Mouse (Mus musculus): ENCODE results near the gene Pcyt2. TPM values are rescaled to one million over a fixed set of nuclear protein-coding genes. Genes with fewer than 3 reads are reported as not detected.

The Pcyt2 gene
- polyA plus RNA-seq, 2 experiments, result 101 to 247 TPM

DNA sequence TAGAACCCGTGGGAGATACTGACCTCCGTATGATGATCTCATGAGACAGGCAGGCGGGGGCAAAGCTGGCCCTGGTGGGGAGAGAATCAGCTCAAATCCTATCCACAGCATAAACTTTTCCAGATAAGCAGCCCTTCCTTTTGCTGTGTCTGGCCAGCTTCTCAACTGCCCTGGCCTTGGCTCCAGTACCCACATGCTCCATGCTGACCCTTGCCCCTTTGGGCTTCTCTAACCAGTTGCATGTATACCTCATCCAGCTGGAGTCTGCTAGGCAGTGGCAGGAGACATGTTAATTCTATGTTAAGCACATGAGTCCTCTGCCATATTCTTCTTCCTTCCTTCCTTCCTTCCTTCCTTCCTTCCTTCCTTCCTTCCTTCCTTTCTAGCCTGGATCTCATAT, 37.0 kb upstream of the Pcyt2 start:
- H3K4me1 ChIP-seq (ENCODE audit: control insufficient read depth, insufficient read depth, low read length), result no peaks in the 10 kb centered on the region; the same call in 1 of the 2 replicates
- H3K27me3 ChIP-seq (ENCODE audit: control insufficient read depth, insufficient read depth, low read length), result peaks cover 17% of the 10 kb centered on the region
- no peaks in the 10 kb centered on the region for H3K36me3 ChIP-seq (ENCODE audit: control insufficient read depth, insufficient read depth, low read length)
- no peaks in the 10 kb centered on the region for H3K9me3 ChIP-seq (ENCODE audit: control insufficient read depth, low read length)
- WGBS, result 67% methylated on average over 3 of the region's 3 CpGs
- TF ChIP-seq POLR2A (IDR thresholded peaks at IDR 0.05; ENCODE audit: borderline replicate concordance, extremely low read depth, insufficient read depth, insufficient read length), result no peak
- no peak overlapping the region for H3K4me2 ChIP-seq (replicated peaks; ENCODE audit: low read depth, low read length, severe bottlenecking)
- DNase-seq (ENCODE audit: low spot score) (no peak), ATAC-seq (ENCODE audit: low FRiP score, low read depth) (no peak)
- no peak overlapping the region for H3K9ac ChIP-seq (ENCODE audit: low read depth, low read length, severe bottlenecking)
- H3K27ac ChIP-seq (replicated peaks; ENCODE audit: low read depth, low read length), result no peak overlapping the region
- H3K4me3 ChIP-seq (replicated peaks; ENCODE audit: low read length), result no peak overlapping the region

DNA sequence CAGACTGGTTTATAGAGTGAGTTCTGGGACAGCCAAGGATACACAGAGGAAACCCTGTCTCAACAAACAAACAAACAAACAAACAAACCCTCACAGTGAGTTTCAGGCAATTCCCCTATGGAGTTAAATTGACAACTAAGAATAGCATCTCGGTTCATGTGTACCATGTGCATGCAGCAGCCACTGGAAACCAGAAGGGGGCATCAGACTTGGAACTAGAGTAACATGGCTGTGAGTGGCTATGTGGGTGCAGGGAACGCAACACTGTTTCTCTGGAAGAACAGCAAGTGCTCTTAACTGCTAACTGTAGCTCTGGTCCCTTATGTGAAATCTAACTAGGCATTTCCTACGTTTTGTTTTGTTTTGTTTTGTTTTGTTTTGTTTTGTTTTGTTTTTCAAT, 34.1 kb upstream of the Pcyt2 start:
- ATAC-seq (ENCODE audit: low FRiP score, low read depth) (no peak), DNase-seq (ENCODE audit: low spot score) (no peak)
- Histone ChIP-seq H3K27ac (replicated peaks; ENCODE audit: low read depth, low read length) (no peak overlapping the region), H3K4me1 (ENCODE audit: control insufficient read depth, insufficient read depth, low read length) (no peaks in the 10 kb centered on the region), H3K4me3 (replicated peaks; ENCODE audit: low read length) (no peak overlapping the region), H3K4me2 (replicated peaks; ENCODE audit: low read depth, low read length, severe bottlenecking) (no peak overlapping the region), H3K9me3 (ENCODE audit: control insufficient read depth, low read length) (no peaks in the 10 kb centered on the region), H3K27me3 (ENCODE audit: control insufficient read depth, insufficient read depth, low read length) (no peaks in the 10 kb centered on the region), H3K36me3 (ENCODE audit: control insufficient read depth, insufficient read depth, low read length) (no peaks in the 10 kb centered on the region), H3K9ac (ENCODE audit: low read depth, low read length, severe bottlenecking) (no peak overlapping the region)
- no peak for TF ChIP-seq POLR2A (IDR thresholded peaks at IDR 0.05; ENCODE audit: borderline replicate concordance, extremely low read depth, insufficient read depth, insufficient read length)
- 73% methylated on average over 3 of the region's 3 CpGs for WGBS

DNA sequence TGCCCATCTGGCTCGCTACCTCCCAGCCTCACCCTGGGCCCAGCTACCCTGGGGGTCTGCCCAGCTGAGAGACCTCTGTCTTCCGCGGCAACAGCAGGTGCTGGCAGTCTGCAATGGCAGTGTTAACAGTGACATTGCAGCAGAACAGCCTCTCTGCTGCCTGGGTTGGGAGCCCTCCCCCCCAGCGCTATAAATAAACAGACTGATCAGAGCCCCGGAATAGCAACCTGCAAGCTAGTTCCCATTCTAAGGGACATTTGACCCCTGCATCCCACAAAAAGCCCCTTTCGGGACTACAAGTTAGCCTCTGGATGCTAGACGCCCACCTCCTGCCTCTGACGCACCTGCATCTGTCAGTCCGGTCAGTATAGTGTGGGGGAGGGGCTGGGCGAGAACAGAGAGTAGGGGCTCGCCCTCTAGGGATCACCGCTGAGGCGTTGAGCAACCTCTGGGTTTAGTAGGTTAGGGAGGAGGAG, 30.3 kb upstream of the Pcyt2 start, which contains the start of gene Myadml2:
TSS of gene Myadml2 (minus strand) at position 158 of the 476 bp plus-strand sequence.
- H3K27ac ChIP-seq (replicated peaks; ENCODE audit: low read depth, low read length), result no peak within 1 kb of the TSS
- 4% methylated on average over 13 of the region's 13 CpGs for WGBS
- peak within 1 kb of the TSS; percentile 8; the same call in 1 of the 2 replicates for H3K4me2 ChIP-seq (replicated peaks; ENCODE audit: low read depth, low read length, severe bottlenecking)
- H3K9ac ChIP-seq (ENCODE audit: low read depth, low read length, severe bottlenecking), result no peak within 1 kb of the TSS
- ATAC-seq (ENCODE audit: low FRiP score, low read depth) (no peak), DNase-seq (ENCODE audit: low spot score) (no peak)
- H3K36me3 ChIP-seq (ENCODE audit: control insufficient read depth, insufficient read depth, low read length), result no peaks in the 10 kb centered on the region
- no peak within 1 kb of the TSS for H3K4me3 ChIP-seq (replicated peaks; ENCODE audit: low read length)
- no peak for TF ChIP-seq POLR2A (IDR thresholded peaks at IDR 0.05; ENCODE audit: borderline replicate concordance, extremely low read depth, insufficient read depth, insufficient read length)
- H3K4me1 ChIP-seq (ENCODE audit: control insufficient read depth, insufficient read depth, low read length), result peaks cover 3% of the 10 kb centered on the region
- H3K27me3 ChIP-seq (ENCODE audit: control insufficient read depth, insufficient read depth, low read length), result no peaks in the 10 kb centered on the region
- H3K9me3 ChIP-seq (ENCODE audit: control insufficient read depth, low read length), result no peaks in the 10 kb centered on the region

DNA sequence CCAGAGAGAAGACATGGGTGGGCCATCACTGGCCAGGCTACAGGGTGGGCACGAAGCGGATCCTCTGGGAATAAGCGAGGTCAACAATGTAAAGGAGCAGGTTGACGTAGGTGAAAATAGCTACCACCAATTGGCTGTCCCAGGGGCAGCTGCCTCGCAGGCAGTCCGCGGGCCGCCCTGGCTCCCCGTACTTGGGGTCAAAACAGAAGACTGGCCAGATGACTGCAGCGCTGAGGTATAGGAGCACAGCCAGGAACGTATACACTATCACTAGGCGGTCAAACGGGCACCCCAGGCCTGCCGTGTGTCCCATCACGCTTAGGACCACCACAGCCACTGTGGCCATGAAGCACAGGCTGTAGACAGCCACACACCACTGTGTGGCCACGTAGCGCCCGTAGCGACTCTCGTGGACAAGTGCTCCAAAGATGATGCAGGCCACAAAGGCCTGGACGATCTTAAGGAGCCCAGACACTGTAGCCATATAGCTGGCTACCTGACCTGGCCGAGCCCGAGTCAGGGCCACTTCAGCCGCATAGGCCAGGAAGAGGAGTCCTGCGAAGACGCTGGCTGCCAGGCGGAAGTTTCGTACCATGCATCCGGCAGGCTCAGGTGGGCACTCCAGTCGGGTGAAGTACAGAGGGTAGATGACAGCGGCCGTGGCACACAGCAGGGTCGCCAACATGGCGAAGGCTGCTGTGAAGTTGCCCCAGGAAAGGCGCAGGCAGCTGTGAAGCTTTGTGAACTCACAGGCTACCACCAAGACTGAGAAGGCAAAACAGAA, 29.5 kb upstream of the Pcyt2 start:
- Histone ChIP-seq H3K4me3 (replicated peaks; ENCODE audit: low read length) (no peak overlapping the region), H3K9ac (ENCODE audit: low read depth, low read length, severe bottlenecking) (no peak overlapping the region), H3K9me3 (ENCODE audit: control insufficient read depth, low read length) (no peaks in the 10 kb centered on the region), H3K4me1 (ENCODE audit: control insufficient read depth, insufficient read depth, low read length) (peaks cover 11% of the 10 kb centered on the region), H3K27ac (replicated peaks; ENCODE audit: low read depth, low read length) (no peak overlapping the region), H3K4me2 (replicated peaks; ENCODE audit: low read depth, low read length, severe bottlenecking) (no peak overlapping the region), H3K36me3 (ENCODE audit: control insufficient read depth, insufficient read depth, low read length) (no peaks in the 10 kb centered on the region), H3K27me3 (ENCODE audit: control insufficient read depth, insufficient read depth, low read length) (no peaks in the 10 kb centered on the region)
- WGBS, result 80% methylated on average over 35 of the region's 35 CpGs
- TF ChIP-seq POLR2A (IDR thresholded peaks at IDR 0.05; ENCODE audit: borderline replicate concordance, extremely low read depth, insufficient read depth, insufficient read length), result no peak
- ATAC-seq (ENCODE audit: low FRiP score, low read depth) (no peak), DNase-seq (ENCODE audit: low spot score) (no peak)

DNA sequence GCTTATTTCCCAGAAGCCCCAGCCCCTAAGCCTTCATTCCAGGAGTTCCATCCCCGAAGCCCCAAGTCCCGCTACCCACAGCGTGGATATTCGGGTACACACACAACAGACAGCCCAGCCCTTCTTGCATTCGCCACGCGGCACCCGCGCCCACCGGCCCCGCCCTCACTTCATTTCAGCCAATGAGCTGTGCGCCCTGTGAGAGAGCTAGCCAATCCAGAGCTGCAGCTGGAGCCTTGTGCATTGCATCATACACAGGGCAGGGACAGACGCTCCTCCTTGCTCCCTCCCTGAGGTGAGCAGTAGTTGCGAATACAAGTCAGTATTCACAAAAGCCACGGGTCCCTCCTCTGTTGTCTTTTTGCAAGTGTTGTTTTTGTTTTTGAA, 25.9 kb upstream of the Pcyt2 start, which contains the start of gene Pycr1:
TSS of gene Pycr1 (minus strand) at position 169 of the 387 bp plus-strand sequence.
- H3K4me3 ChIP-seq (replicated peaks; ENCODE audit: low read length), result peak within 1 kb of the TSS; percentile 53
- peak within 1 kb of the TSS; percentile 91 for H3K4me2 ChIP-seq (replicated peaks; ENCODE audit: low read depth, low read length, severe bottlenecking)
- H3K9ac ChIP-seq (ENCODE audit: low read depth, low read length, severe bottlenecking), result peak within 1 kb of the TSS; percentile 73
- 0% methylated on average over 15 of the region's 15 CpGs for WGBS
- DNase-seq (ENCODE audit: low spot score), result peak; percentile 93
- H3K9me3 ChIP-seq (ENCODE audit: control insufficient read depth, low read length), result no peaks in the 10 kb centered on the region
- H3K4me1 ChIP-seq (ENCODE audit: control insufficient read depth, insufficient read depth, low read length), result peaks cover 14% of the 10 kb centered on the region
- ATAC-seq (ENCODE audit: low FRiP score, low read depth), result peak; percentile 99
- no peaks in the 10 kb centered on the region for H3K36me3 ChIP-seq (ENCODE audit: control insufficient read depth, insufficient read depth, low read length)
- no peaks in the 10 kb centered on the region for H3K27me3 ChIP-seq (ENCODE audit: control insufficient read depth, insufficient read depth, low read length)
- peak within 1 kb of the TSS; percentile 73 for H3K27ac ChIP-seq (replicated peaks; ENCODE audit: low read depth, low read length)
- TF ChIP-seq POLR2A (IDR thresholded peaks at IDR 0.05; ENCODE audit: borderline replicate concordance, extremely low read depth, insufficient read depth, insufficient read length), result peak; percentile 33; the same call in 1 of the 2 replicates

Measured in limb, embryonic 14.5 days (tissue).